Comparison of ENCODE assay signal across 11 mouse cellular contexts in the genomic region with DNA sequence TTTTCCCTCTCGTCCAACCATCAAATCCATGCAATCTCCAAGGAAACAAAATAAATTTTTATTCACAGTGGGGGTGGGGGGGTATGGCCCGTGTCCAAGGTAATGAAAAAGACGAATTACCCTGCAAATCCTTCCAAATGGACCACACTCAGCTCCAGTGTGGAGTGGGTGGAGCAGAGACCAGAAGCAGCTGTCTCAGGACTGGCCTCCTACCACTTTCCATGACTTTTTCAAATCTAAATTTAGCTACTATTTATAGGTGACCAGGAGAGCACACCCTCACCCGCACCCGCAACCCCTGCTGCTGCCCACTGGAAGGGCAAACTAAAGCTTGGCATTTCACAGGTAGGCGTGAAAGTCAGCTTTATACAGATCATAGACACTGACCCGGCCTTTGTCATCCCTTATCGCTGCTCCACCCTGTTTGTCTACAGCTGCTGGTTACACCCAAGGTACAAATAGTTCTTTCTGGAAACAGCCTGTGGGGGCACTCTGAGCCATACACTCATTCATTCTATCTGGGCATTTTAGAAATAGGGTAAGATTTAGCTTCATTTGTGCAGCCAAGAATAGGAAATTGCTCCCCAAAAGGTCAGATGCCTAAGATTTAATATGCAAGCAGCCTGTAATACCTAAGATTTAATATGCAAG.
DNase-seq lines count a peak whose midpoint lies in the region; ATAC-seq lines count a peak whose summit lies in the region.
"Had no signal": no experiment of that assay in that cellular context is flagged by ENCODE, and none has a peak within 500 bp of the region (broad histone marks: within the 10 kb centered on the region; RNA-seq: fewer than 3 reads in every experiment).

No protein-coding gene starts in this region.

- no peak overlapping the region for H3K4me2 ChIP-seq in heart, embryonic 11.5 days
- H3K4me2 ChIP-seq in heart, embryonic 15.5 days: 0 out of 2 replicates have a peak overlapping the region, but pooled peaks have one; percentile 4
- no peak overlapping the region for H3K4me2 ChIP-seq in hindbrain, embryonic 13.5 days
- H3K4me2 ChIP-seq: embryonic facial prominence, embryonic 12.5 days; hindbrain, embryonic 15.5 days; neural tube, embryonic 13.5 days had no signal

- no peak for ATAC-seq in heart, embryonic 11.5 days (replicated peaks; ENCODE audit: insufficient number of reproducible peaks, low FRiP score, low TSS enrichment)
- ATAC-seq in heart, embryonic 15.5 days (replicated peaks; ENCODE audit: insufficient number of reproducible peaks, insufficient read depth, low FRiP score, low read depth): no peak
- no peak for ATAC-seq in hindbrain, embryonic 13.5 days (ENCODE audit: low FRiP score)

- WGBS in heart, embryonic 11.5 days (ENCODE audit: insufficient replicate concordance): 70% methylated on average over 8 of the region's 8 CpGs
- WGBS in heart, embryonic 15.5 days: 53% methylated on average over 8 of the region's 8 CpGs
- WGBS in large intestine, adult 2 months: 15% methylated on average over 8 of the region's 8 CpGs
- 74% methylated on average over 8 of the region's 8 CpGs for WGBS in hindbrain, embryonic 13.5 days

- H3K9ac ChIP-seq in heart, embryonic 11.5 days (ENCODE audit: low read depth, low read length): no peak overlapping the region
- H3K9ac ChIP-seq in heart, embryonic 15.5 days: no peak overlapping the region
- no peak overlapping the region for H3K9ac ChIP-seq in hindbrain, embryonic 13.5 days
- H3K9ac ChIP-seq: embryonic facial prominence, embryonic 12.5 days; hindbrain, embryonic 15.5 days; neural tube, embryonic 13.5 days had no signal

- H3K27me3 ChIP-seq in heart, embryonic 11.5 days (ENCODE audit: control insufficient read depth, insufficient read depth, low read length): no peaks in the 10 kb centered on the region
- no peaks in the 10 kb centered on the region for H3K27me3 ChIP-seq in heart, embryonic 15.5 days
- no peaks in the 10 kb centered on the region for H3K27me3 ChIP-seq in hindbrain, embryonic 13.5 days
- H3K27me3 ChIP-seq: embryonic facial prominence, embryonic 12.5 days; hindbrain, embryonic 15.5 days; neural tube, embryonic 13.5 days had no signal

- DNase-seq in heart, adult 11 months: peak; percentile 94
- DNase-seq in ES-CJ7 (ENCODE audit: low read depth, low spot score): peak; percentile 80
- DNase-seq in large intestine, adult 2 months (ENCODE audit: low read depth, low spot score): peak; percentile 55
- no peak for DNase-seq in layer of hippocampus, adult 9-10 months (ENCODE audit: low spot score)
- DNase-seq in cerebellum, adult 9-10 months: no peak

- H3K36me3 ChIP-seq in heart, embryonic 11.5 days (ENCODE audit: control insufficient read depth, insufficient read depth, low read length): no peaks in the 10 kb centered on the region
- H3K36me3 ChIP-seq in heart, embryonic 15.5 days: no peaks in the 10 kb centered on the region
- H3K36me3 ChIP-seq in hindbrain, embryonic 13.5 days: no peaks in the 10 kb centered on the region
- H3K36me3 ChIP-seq: embryonic facial prominence, embryonic 12.5 days; hindbrain, embryonic 15.5 days; neural tube, embryonic 13.5 days had no signal

- H3K9me3 ChIP-seq in heart, embryonic 11.5 days (replicated peaks; ENCODE audit: control insufficient read depth, low read length): no peaks in the 10 kb centered on the region
- H3K9me3 ChIP-seq in heart, embryonic 15.5 days (replicated peaks): no peaks in the 10 kb centered on the region
- no peaks in the 10 kb centered on the region for H3K9me3 ChIP-seq in hindbrain, embryonic 13.5 days
- H3K9me3 ChIP-seq: embryonic facial prominence, embryonic 12.5 days; hindbrain, embryonic 15.5 days; neural tube, embryonic 13.5 days had no signal

- H3K4me1 ChIP-seq in heart, embryonic 11.5 days (ENCODE audit: control insufficient read depth, insufficient read depth, low read length): 0 out of 2 replicates have a peak, but pooled peaks cover 3% of the 10 kb centered on the region
- H3K4me1 ChIP-seq in heart, embryonic 15.5 days (replicated peaks): peaks cover 7% of the 10 kb centered on the region
- peaks cover 6% of the 10 kb centered on the region; the same call in 1 of the 2 replicates for H3K4me1 ChIP-seq in hindbrain, embryonic 13.5 days (replicated peaks)
- H3K4me1 ChIP-seq: embryonic facial prominence, embryonic 12.5 days; hindbrain, embryonic 15.5 days had no signal

- no peak overlapping the region for H3K4me3 ChIP-seq in heart, embryonic 11.5 days (ENCODE audit: low read depth, low read length)
- H3K4me3 ChIP-seq in heart, embryonic 15.5 days: no peak overlapping the region
- no peak overlapping the region for H3K4me3 ChIP-seq in hindbrain, embryonic 13.5 days
- H3K4me3 ChIP-seq: embryonic facial prominence, embryonic 12.5 days; hindbrain, embryonic 15.5 days; neural tube, embryonic 13.5 days had no signal

- no peak overlapping the region for H3K27ac ChIP-seq in heart, embryonic 11.5 days (ENCODE audit: low read depth, low read length)
- H3K27ac ChIP-seq in heart, embryonic 15.5 days: peak overlapping the region; percentile 44
- H3K27ac ChIP-seq in hindbrain, embryonic 13.5 days: no peak overlapping the region
- H3K27ac ChIP-seq: embryonic facial prominence, embryonic 12.5 days; hindbrain, embryonic 15.5 days; neural tube, embryonic 13.5 days had no signal

Comparison
In these comparisons a context has a peak if more than half of its experiments do, and no peak if none do; other contexts are left out.
1. DNase-seq: peak in heart, adult 11 months (single experiment), ES-CJ7 (single experiment) and large intestine, adult 2 months (single experiment); none in layer of hippocampus, adult 9-10 months (single experiment) and cerebellum, adult 9-10 months (single experiment).